In genomic region chr4:40874794-40875552, GRCm38 (mm10) we compare ENCODE assay signal across 20 mouse cellular contexts. TPM values are rescaled to one million over a fixed set of nuclear protein-coding genes. Genes with fewer than 3 reads are reported as not detected.
DNase-seq lines count a peak whose midpoint lies in the region; ATAC-seq and TF ChIP-seq lines count a peak whose summit lies in the region.
"Had no signal": no experiment of that assay in that cellular context is flagged by ENCODE, and none has a peak within 500 bp of the region (broad histone marks: within the 10 kb centered on the region; RNA-seq: fewer than 3 reads in every experiment).

No protein-coding gene starts in this region.

- ATAC-seq in heart, embryonic 12.5 days (ENCODE audit: insufficient number of reproducible peaks, low FRiP score) = no peak
- ATAC-seq in liver, embryonic 12.5 days = peak; percentile 27; the same call in 1 of the 2 replicates
- ATAC-seq in liver, postnatal 0 days = no peak
- ATAC-seq in common myeloid progenitor, adult 5-6 weeks (replicated peaks; ENCODE audit: low read depth, poor library complexity, severe bottlenecking) = peak; percentile 63
- no peak for ATAC-seq in limb, embryonic 14.5 days (ENCODE audit: low FRiP score, low read depth)
- ATAC-seq in midbrain, embryonic 15.5 days (replicated peaks) = no peak

- H3K27me3 ChIP-seq in heart, embryonic 12.5 days (replicated peaks) = no peaks in the 10 kb centered on the region
- no peaks in the 10 kb centered on the region for H3K27me3 ChIP-seq in liver, embryonic 12.5 days (replicated peaks)
- H3K27me3 ChIP-seq in liver, postnatal 0 days (ENCODE audit: insufficient read depth, low read length) = no peaks in the 10 kb centered on the region
- H3K27me3 ChIP-seq in limb, embryonic 14.5 days (ENCODE audit: control insufficient read depth, insufficient read depth, low read length) = no peaks in the 10 kb centered on the region
- H3K27me3 ChIP-seq in midbrain, embryonic 15.5 days (replicated peaks) = no peaks in the 10 kb centered on the region
- H3K27me3 ChIP-seq: forebrain, embryonic 15.5 days; neural tube, embryonic 15.5 days had no signal

- H3K4me2 ChIP-seq in heart, embryonic 12.5 days = no peak overlapping the region
- H3K4me2 ChIP-seq in liver, embryonic 12.5 days = no peak overlapping the region
- H3K4me2 ChIP-seq in liver, postnatal 0 days (ENCODE audit: low read depth, low read length) = no peak overlapping the region
- H3K4me2 ChIP-seq in limb, embryonic 14.5 days (replicated peaks; ENCODE audit: low read depth, low read length, severe bottlenecking) = no peak overlapping the region
- no peak overlapping the region for H3K4me2 ChIP-seq in midbrain, embryonic 15.5 days
- H3K4me2 ChIP-seq: forebrain, embryonic 15.5 days; heart, embryonic 11.5 days; neural tube, embryonic 15.5 days had no signal

- H3K9ac ChIP-seq in heart, embryonic 12.5 days = 0 out of 2 replicates have a peak overlapping the region, but pooled peaks have one; percentile 38
- H3K9ac ChIP-seq in liver, embryonic 12.5 days = no peak overlapping the region
- H3K9ac ChIP-seq in liver, postnatal 0 days (replicated peaks) = no peak overlapping the region
- H3K9ac ChIP-seq in limb, embryonic 14.5 days (ENCODE audit: low read depth, low read length, severe bottlenecking) = no peak overlapping the region
- H3K9ac ChIP-seq in midbrain, embryonic 15.5 days = no peak overlapping the region
- H3K9ac ChIP-seq: forebrain, embryonic 15.5 days; liver, embryonic 14.5 days; neural tube, embryonic 15.5 days had no signal

- no peak overlapping the region for H3K4me3 ChIP-seq in heart, embryonic 12.5 days
- no peak overlapping the region for H3K4me3 ChIP-seq in liver, embryonic 12.5 days
- H3K4me3 ChIP-seq in liver, postnatal 0 days (ENCODE audit: low read depth, low read length) = no peak overlapping the region
- H3K4me3 ChIP-seq in limb, embryonic 14.5 days (replicated peaks; ENCODE audit: low read length) = no peak overlapping the region
- H3K4me3 ChIP-seq in midbrain, embryonic 15.5 days = no peak overlapping the region
- H3K4me3 ChIP-seq: forebrain, embryonic 15.5 days; midbrain, embryonic 10.5 days; neural tube, embryonic 15.5 days had no signal

- H3K4me1 ChIP-seq in heart, embryonic 12.5 days (replicated peaks) = peaks cover 51% of the 10 kb centered on the region
- peaks cover 65% of the 10 kb centered on the region for H3K4me1 ChIP-seq in liver, embryonic 12.5 days
- H3K4me1 ChIP-seq in liver, postnatal 0 days (ENCODE audit: insufficient read depth) = peaks cover 20% of the 10 kb centered on the region
- peaks cover 41% of the 10 kb centered on the region for H3K4me1 ChIP-seq in limb, embryonic 14.5 days (ENCODE audit: control insufficient read depth, insufficient read depth, low read length)
- H3K4me1 ChIP-seq in midbrain, embryonic 15.5 days = peaks cover 9% of the 10 kb centered on the region; the same call in 1 of the 2 replicates

- H3K36me3 ChIP-seq in heart, embryonic 12.5 days = no peaks in the 10 kb centered on the region
- H3K36me3 ChIP-seq in liver, embryonic 12.5 days = no peaks in the 10 kb centered on the region
- H3K36me3 ChIP-seq in liver, postnatal 0 days (replicated peaks; ENCODE audit: insufficient read depth, low read length) = no peaks in the 10 kb centered on the region
- no peaks in the 10 kb centered on the region for H3K36me3 ChIP-seq in limb, embryonic 14.5 days (ENCODE audit: control insufficient read depth, insufficient read depth, low read length)
- H3K36me3 ChIP-seq in midbrain, embryonic 15.5 days (replicated peaks) = no peaks in the 10 kb centered on the region
- H3K36me3 ChIP-seq: forebrain, embryonic 15.5 days; G1E; midbrain, embryonic 10.5 days; neural tube, embryonic 15.5 days had no signal

- H3K9me3 ChIP-seq in heart, embryonic 12.5 days (replicated peaks) = no peaks in the 10 kb centered on the region
- no peaks in the 10 kb centered on the region for H3K9me3 ChIP-seq in liver, embryonic 12.5 days (replicated peaks)
- H3K9me3 ChIP-seq in liver, postnatal 0 days (ENCODE audit: low read length) = no peaks in the 10 kb centered on the region
- no peaks in the 10 kb centered on the region for H3K9me3 ChIP-seq in limb, embryonic 14.5 days (ENCODE audit: control insufficient read depth, low read length)
- H3K9me3 ChIP-seq in midbrain, embryonic 15.5 days = no peaks in the 10 kb centered on the region
- H3K9me3 ChIP-seq: forebrain, embryonic 15.5 days; G1E; midbrain, embryonic 10.5 days; neural tube, embryonic 15.5 days had no signal

- WGBS in heart, embryonic 12.5 days = 73% methylated on average over 5 of the region's 5 CpGs
- WGBS in liver, embryonic 12.5 days (ENCODE audit: insufficient replicate concordance) = 44% methylated on average over 5 of the region's 5 CpGs
- 65% methylated on average over 5 of the region's 5 CpGs for WGBS in liver, postnatal 0 days (ENCODE audit: insufficient replicate concordance)
- 77% methylated on average over 5 of the region's 5 CpGs for WGBS in limb, embryonic 14.5 days
- WGBS in midbrain, embryonic 15.5 days = 87% methylated on average over 5 of the region's 5 CpGs

- H3K27ac ChIP-seq in heart, embryonic 12.5 days (ENCODE audit: poor library complexity, severe bottlenecking) = no peak overlapping the region
- peak overlapping the region; percentile 34 for H3K27ac ChIP-seq in liver, embryonic 12.5 days
- H3K27ac ChIP-seq in liver, postnatal 0 days (ENCODE audit: low read depth) = no peak overlapping the region
- H3K27ac ChIP-seq in limb, embryonic 14.5 days (replicated peaks; ENCODE audit: low read depth, low read length) = peak overlapping the region; percentile 84; the same call in 1 of the 2 replicates
- no peak overlapping the region for H3K27ac ChIP-seq in midbrain, embryonic 15.5 days
- H3K27ac ChIP-seq: liver, embryonic 14.5 days; midbrain, embryonic 10.5 days had no signal

- no peak for TF ChIP-seq CTCF in liver, postnatal 0 days (IDR thresholded peaks at IDR 0.05; ENCODE audit: low read depth)

- TF ChIP-seq EP300 in liver, postnatal 0 days (IDR thresholded peaks at IDR 0.05; ENCODE audit: low read depth) = no peak

- TF ChIP-seq POLR2A in limb, embryonic 14.5 days (IDR thresholded peaks at IDR 0.05; ENCODE audit: borderline replicate concordance, extremely low read depth, insufficient read depth, insufficient read length) = no peak

- no peak for DNase-seq in heart, adult 11 months
- DNase-seq in liver, postnatal 0 days = no peak
- DNase-seq in limb, embryonic 14.5 days (ENCODE audit: low spot score) = no peak
- no peak for DNase-seq in cerebellum, postnatal 4 days (ENCODE audit: low spot score in 2 of 2)
- DNase-seq: adrenal gland, adult 2 months had no signal

RNA-seq across cellular contexts. Expression of gene B4galt1, which starts 21.2 kb away (rescaled TPM):
- polyA plus RNA-seq in heart, embryonic 12.5 days (2016; fragmentation: Nextera tagmentation; extraction: Ambion mirVana) = 56.5 and 58.0 TPM in 2 replicates
- polyA plus RNA-seq in liver, embryonic 12.5 days (2016; fragmentation: Nextera tagmentation; extraction: Ambion mirVana) = 39.6 and 40.0 TPM in 2 replicates
- 26.4 and 30.2 TPM in 2 replicates for polyA plus RNA-seq in liver, postnatal 0 days (2015; fragmentation: Nextera tagmentation; extraction: Ambion mirVana)
- total RNA-seq in common myeloid progenitor, adult 5-6 weeks (2017) = 27.0 and 34.7 TPM in 2 replicates
- 35.9 and 41.3 TPM in 2 replicates for polyA plus RNA-seq in limb, embryonic 14.5 days (2012; rRNA removed)
- 52.3 and 54.8 TPM in 2 replicates for polyA plus RNA-seq in limb, embryonic 14.5 days (2014; fragmentation: Nextera tagmentation; extraction: Ambion mirVana)
- 7.5 and 7.8 TPM in 2 replicates for polyA plus RNA-seq in midbrain, embryonic 15.5 days (2015; fragmentation: Nextera tagmentation; extraction: Ambion mirVana)

RNA-seq across cellular contexts. Expression of gene Spink4, which starts 44.9 kb away (rescaled TPM):
- polyA plus RNA-seq in heart, embryonic 12.5 days (2016; fragmentation: Nextera tagmentation; extraction: Ambion mirVana) = 8.9 and 10.4 TPM in 2 replicates
- 0.58 TPM in 1 of 2 replicates, not detected in the other for polyA plus RNA-seq in liver, embryonic 12.5 days (2016; fragmentation: Nextera tagmentation; extraction: Ambion mirVana)
- polyA plus RNA-seq in liver, postnatal 0 days (2015; fragmentation: Nextera tagmentation; extraction: Ambion mirVana) = 0.65 and 1.2 TPM in 2 replicates
- not detected in 2 replicates for total RNA-seq in common myeloid progenitor, adult 5-6 weeks (2017)
- 0.49 and 1.4 TPM in 2 replicates for polyA plus RNA-seq in limb, embryonic 14.5 days (2012; rRNA removed)
- not detected in 2 replicates for polyA plus RNA-seq in limb, embryonic 14.5 days (2014; fragmentation: Nextera tagmentation; extraction: Ambion mirVana)
- not detected in 2 replicates for polyA plus RNA-seq in midbrain, embryonic 15.5 days (2015; fragmentation: Nextera tagmentation; extraction: Ambion mirVana)
- total RNA-seq: G1E; gastrocnemius, postnatal 14 days; heart, postnatal 36 days; left cerebral cortex, adult 18-20 months had no signal
- polyA plus RNA-seq: C2C12; forebrain, embryonic 15.5 days; G1E; midbrain, embryonic 10.5 days; neural tube, embryonic 15.5 days; urinary bladder, adult 2 months had no signal

Comparison
In these comparisons a context has a peak if more than half of its experiments do, and no peak if none do; other contexts are left out.
1. ATAC-seq: peak in liver, embryonic 12.5 days (single experiment) and common myeloid progenitor, adult 5-6 weeks (single experiment); none in heart, embryonic 12.5 days (single experiment), liver, postnatal 0 days (single experiment), limb, embryonic 14.5 days (single experiment) and midbrain, embryonic 15.5 days (single experiment).
2. H3K27ac ChIP-seq: peak in liver, embryonic 12.5 days (single experiment) and limb, embryonic 14.5 days (single experiment); none in heart, embryonic 12.5 days (single experiment), liver, postnatal 0 days (single experiment) and midbrain, embryonic 15.5 days (single experiment).